Mouse (Mus musculus): ENCODE measurements around the gene Slc13a3. TPM values are rescaled to one million over a fixed set of nuclear protein-coding genes. Genes with fewer than 3 reads are reported as not detected.

The Slc13a3 gene
- polyA plus RNA-seq, 1 experiment: 0.16 TPM

DNA sequence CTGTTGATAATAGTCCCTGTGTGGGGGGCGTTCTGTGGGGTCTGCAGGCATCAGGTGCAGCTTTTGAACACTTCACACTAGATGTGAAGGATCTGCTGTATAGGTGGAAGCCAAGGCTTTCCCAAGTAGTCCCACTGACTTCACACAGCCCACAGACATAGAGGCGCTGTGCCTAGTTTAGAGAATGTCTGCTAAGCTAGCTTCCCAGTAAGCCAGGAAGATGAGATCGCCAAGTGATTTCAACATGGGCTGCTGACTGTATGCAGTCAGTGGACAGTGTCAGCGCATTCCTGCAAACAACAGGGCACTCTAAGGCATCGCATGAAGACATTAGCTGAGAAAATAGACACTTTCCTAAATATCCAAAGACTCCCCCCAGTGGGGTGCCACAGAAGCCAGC is 97.6 kb downstream of the Slc13a3 start:
- TF ChIP-seq POLR2A (IDR thresholded peaks at IDR 0.05; ENCODE audit: low read depth, low read length) (no peak), CTCF (IDR thresholded peaks at IDR 0.05; ENCODE audit: borderline replicate concordance, insufficient read depth, low read length) (no peak)
- Histone ChIP-seq H3K4me3 (ENCODE audit: insufficient read depth, low read length) (no peak overlapping the region), H3K4me1 (ENCODE audit: control insufficient read depth, insufficient read depth, low read length) (no peaks in the 10 kb centered on the region), H3K27ac (ENCODE audit: insufficient read depth, low read length) (no peak overlapping the region)

DNA sequence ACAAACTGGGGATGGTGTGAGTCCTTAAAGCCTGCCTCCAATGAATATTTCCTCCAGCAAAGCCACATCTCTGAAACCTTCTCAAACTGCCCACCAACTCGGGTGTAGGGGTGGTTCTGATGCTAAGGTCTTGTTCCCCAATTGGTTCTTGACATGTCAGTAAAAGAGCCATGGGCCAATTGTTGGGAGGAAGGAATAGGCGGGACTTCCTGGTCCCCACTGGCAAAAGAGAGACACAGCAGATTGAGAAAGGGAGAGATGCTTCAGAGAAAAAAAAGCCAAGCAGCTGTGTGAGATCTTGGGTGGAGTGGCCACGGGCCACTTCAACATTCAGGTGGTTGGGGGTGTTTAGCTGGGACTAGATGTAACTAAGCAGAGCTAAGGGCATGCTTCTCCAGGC is 102.0 kb downstream of the Slc13a3 start:
- H3K4me3 ChIP-seq (ENCODE audit: insufficient read depth, low read length): no peak overlapping the region

GRCm38 (mm10) chr2:165370348-165370747 is 102.7 kb downstream of the Slc13a3 start:
- TF ChIP-seq POLR2A (IDR thresholded peaks at IDR 0.05; ENCODE audit: low read depth, low read length): no peak
- TF ChIP-seq CTCF (IDR thresholded peaks at IDR 0.05; ENCODE audit: borderline replicate concordance, insufficient read depth, low read length): no peak
- Histone ChIP-seq H3K27ac (ENCODE audit: insufficient read depth, low read length) (no peak overlapping the region), H3K4me3 (ENCODE audit: insufficient read depth, low read length) (no peak overlapping the region), H3K4me1 (ENCODE audit: control insufficient read depth, insufficient read depth, low read length) (no peaks in the 10 kb centered on the region)

More for the DNA sequence above, 102.0 kb downstream of the Slc13a3 start:
- TF ChIP-seq POLR2A (IDR thresholded peaks at IDR 0.05; ENCODE audit: low read depth, low read length): no peak
- TF ChIP-seq CTCF (IDR thresholded peaks at IDR 0.05; ENCODE audit: borderline replicate concordance, insufficient read depth, low read length): no peak
- H3K27ac ChIP-seq (ENCODE audit: insufficient read depth, low read length): no peak overlapping the region
- H3K4me1 ChIP-seq (ENCODE audit: control insufficient read depth, insufficient read depth, low read length): no peaks in the 10 kb centered on the region

DNA sequence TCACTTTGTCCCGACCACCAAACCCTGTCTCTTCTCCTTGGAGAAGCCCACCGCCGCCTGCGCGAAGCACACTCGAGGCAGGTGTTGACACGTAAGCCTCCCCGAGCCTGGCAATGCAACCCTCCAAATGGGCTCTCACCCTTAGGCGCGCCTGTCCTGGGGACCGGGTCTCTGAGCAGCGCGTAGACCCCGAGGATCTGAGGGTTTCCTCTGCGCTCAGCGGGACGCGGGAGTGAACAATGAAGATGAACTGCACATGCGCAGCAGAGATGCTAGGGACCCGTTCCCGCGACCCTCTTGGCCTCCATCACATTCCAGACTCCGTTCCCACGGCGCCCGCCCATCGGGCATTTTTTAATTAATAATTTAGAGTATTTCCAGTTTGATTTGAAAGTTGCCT is 104.5 kb downstream of the Slc13a3 start, which contains the start of gene Zfp663:
Gene Zfp663 (minus strand): TSS at position 234 of the 400 bp plus-strand sequence.
- Histone ChIP-seq H3K4me3 (ENCODE audit: insufficient read depth, low read length) (no peak within 1 kb of the TSS), H3K27ac (ENCODE audit: insufficient read depth, low read length) (no peak within 1 kb of the TSS), H3K4me1 (ENCODE audit: control insufficient read depth, insufficient read depth, low read length) (no peaks in the 10 kb centered on the region)
- TF ChIP-seq POLR2A (IDR thresholded peaks at IDR 0.05; ENCODE audit: low read depth, low read length) (no peak), CTCF (IDR thresholded peaks at IDR 0.05; ENCODE audit: borderline replicate concordance, insufficient read depth, low read length) (no peak)

- Histone ChIP-seq H3K27ac (ENCODE audit: insufficient read depth, low read length) (no peak overlapping the region), H3K4me3 (ENCODE audit: insufficient read depth, low read length) (no peak overlapping the region), H3K4me1 (ENCODE audit: control insufficient read depth, insufficient read depth, low read length) (no peaks in the 10 kb centered on the region)
- TF ChIP-seq POLR2A (IDR thresholded peaks at IDR 0.05; ENCODE audit: low read depth, low read length): no peak
- no peak for TF ChIP-seq CTCF (IDR thresholded peaks at IDR 0.05; ENCODE audit: borderline replicate concordance, insufficient read depth, low read length)
Measured at GRCm38 (mm10) chr2:165367868-165368439, 105.1 kb downstream of the Slc13a3 start.

DNA sequence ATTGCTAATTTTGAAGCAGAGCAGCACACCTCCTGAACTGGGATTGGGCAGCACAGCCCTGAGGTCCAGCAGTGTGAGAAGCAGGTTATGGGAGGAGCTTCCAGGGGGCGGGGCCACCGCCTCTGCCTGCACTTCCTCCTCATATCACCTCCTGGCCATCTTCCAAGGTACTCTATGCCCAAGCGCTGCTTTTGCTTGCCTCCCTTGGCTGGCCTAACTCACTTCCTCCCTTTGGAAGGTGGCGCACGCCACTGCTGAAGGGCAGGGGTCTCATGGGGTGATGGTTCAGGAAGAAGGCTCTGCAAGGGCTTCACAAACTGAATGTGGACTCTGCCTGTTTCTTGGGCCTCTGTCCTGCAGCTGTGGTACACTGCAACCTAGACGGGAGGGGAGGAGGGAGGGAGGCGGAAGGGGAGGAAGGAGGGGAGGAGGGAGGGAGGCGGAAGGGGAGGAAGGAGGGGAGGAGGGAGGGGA is 105.9 kb downstream of the Slc13a3 start:
- Histone ChIP-seq H3K4me3 (ENCODE audit: insufficient read depth, low read length) (no peak overlapping the region), H3K4me1 (ENCODE audit: control insufficient read depth, insufficient read depth, low read length) (no peaks in the 10 kb centered on the region), H3K27ac (ENCODE audit: insufficient read depth, low read length) (no peak overlapping the region)
- TF ChIP-seq CTCF (IDR thresholded peaks at IDR 0.05; ENCODE audit: borderline replicate concordance, insufficient read depth, low read length) (no peak), POLR2A (IDR thresholded peaks at IDR 0.05; ENCODE audit: low read depth, low read length) (no peak)

DNA sequence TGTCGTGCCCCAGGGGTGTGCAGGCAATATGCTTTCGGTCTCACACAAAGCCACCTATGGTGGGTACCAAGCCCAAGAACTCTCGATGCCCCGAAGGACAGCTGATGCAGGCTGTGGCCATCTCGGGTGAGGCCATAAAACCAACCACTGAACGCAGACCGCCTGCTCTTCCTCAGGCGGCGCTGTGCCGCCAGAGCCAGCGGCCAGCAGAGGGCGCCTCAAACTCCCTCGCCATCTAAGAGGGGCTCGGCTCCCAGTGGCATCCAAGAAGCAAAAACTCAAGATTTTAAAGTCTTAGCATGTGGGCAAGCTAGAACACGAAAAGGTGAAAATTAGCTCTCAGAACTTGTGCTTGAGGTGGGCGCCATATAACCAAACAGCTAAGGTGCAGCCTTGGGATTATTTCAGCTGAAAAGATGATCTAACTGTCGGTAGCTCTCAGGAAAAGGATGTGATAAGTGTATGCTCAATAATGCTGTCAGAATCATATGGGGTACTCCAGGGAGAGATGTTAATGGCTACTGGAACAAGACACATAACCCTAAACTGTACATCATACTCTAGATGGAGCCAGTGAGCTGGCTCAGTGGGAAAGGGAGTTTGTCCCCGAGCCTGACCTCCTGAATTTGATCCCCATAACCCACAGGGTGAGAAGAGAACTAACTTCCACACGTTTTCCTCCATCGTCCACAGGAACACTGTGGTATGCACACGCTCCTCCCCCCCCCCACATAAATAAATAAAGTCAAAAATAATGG is 108.5 kb downstream of the Slc13a3 start:
- Histone ChIP-seq H3K4me1 (ENCODE audit: control insufficient read depth, insufficient read depth, low read length) (no peaks in the 10 kb centered on the region), H3K4me3 (ENCODE audit: insufficient read depth, low read length) (no peak overlapping the region), H3K27ac (ENCODE audit: insufficient read depth, low read length) (no peak overlapping the region)
- TF ChIP-seq CTCF (IDR thresholded peaks at IDR 0.05; ENCODE audit: borderline replicate concordance, insufficient read depth, low read length): peak; percentile 81
- no peak for TF ChIP-seq POLR2A (IDR thresholded peaks at IDR 0.05; ENCODE audit: low read depth, low read length)

DNA sequence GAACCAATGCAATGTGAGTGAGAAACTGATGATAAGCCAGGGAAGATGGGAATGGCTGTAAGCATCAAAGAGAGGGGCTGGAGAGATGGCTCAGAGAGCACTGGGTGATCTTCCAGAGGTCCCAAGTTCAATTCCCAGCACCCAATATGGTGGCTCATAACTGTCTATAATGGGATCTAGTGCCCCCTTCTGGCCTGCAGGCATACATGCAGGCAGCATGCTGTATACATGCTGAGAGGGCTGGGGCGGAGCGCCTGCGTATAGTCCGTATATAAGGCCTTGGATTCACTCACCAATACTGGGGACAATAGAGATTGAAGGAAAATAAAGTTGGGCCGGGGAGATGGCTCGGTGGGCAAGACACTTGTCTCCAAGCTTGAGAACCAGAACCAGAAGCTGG is 109.7 kb downstream of the Slc13a3 start:
- H3K4me3 ChIP-seq (ENCODE audit: insufficient read depth, low read length): no peak overlapping the region
- TF ChIP-seq CTCF (IDR thresholded peaks at IDR 0.05; ENCODE audit: borderline replicate concordance, insufficient read depth, low read length) (no peak), POLR2A (IDR thresholded peaks at IDR 0.05; ENCODE audit: low read depth, low read length) (no peak)
- H3K4me1 ChIP-seq (ENCODE audit: control insufficient read depth, insufficient read depth, low read length): no peaks in the 10 kb centered on the region
- H3K27ac ChIP-seq (ENCODE audit: insufficient read depth, low read length): no peak overlapping the region

DNA sequence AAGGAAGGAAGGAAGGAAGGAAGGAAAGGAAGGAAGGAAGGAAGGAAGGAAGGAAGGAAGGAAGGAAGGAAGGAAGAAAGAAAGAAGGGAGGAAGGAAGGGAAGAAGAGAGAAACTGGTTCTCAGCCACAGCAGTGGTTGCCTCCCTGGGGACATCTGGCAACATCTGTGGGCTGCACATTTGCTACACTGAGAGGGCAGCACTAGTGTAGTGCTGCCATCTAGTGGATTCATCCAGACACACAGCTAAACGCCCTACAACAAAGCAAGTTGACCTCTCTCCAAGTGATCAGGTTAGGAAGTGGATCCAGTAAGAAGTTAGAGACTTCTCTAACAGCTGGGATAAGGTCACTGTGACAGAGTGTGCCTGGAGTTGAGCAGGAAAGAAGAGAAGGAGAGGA is 112.2 kb downstream of the Slc13a3 start:
- H3K27ac ChIP-seq (ENCODE audit: insufficient read depth, low read length): no peak overlapping the region
- no peak overlapping the region for H3K4me3 ChIP-seq (ENCODE audit: insufficient read depth, low read length)
- H3K4me1 ChIP-seq (ENCODE audit: control insufficient read depth, insufficient read depth, low read length): no peaks in the 10 kb centered on the region
- peak; percentile 65; the same call in 1 of the 2 replicates for TF ChIP-seq CTCF (IDR thresholded peaks at IDR 0.05; ENCODE audit: borderline replicate concordance, insufficient read depth, low read length)
- TF ChIP-seq POLR2A (IDR thresholded peaks at IDR 0.05; ENCODE audit: low read depth, low read length): no peak

Other genes starting within 250 kb of the Slc13a3 start
- not detected in 2 replicates for gene Cdh22, start 238.4 kb downstream of the Slc13a3 start, polyA plus RNA-seq (2011; ENCODE audit: insufficient read length, low read depth, missing spikeins)
- gene Slc35c2, start 185.4 kb downstream of the Slc13a3 start, polyA plus RNA-seq (2011; ENCODE audit: insufficient read length, low read depth, missing spikeins): 35.8 and 40.8 TPM in 2 replicates
- 57.5 and 66.3 TPM in 2 replicates for gene Elmo2, start 146.8 kb downstream of the Slc13a3 start, polyA plus RNA-seq (2011; ENCODE audit: insufficient read length, low read depth, missing spikeins)
- gene Zfp663, start 104.5 kb downstream of the Slc13a3 start, polyA plus RNA-seq (2011; ENCODE audit: insufficient read length, low read depth, missing spikeins): not detected in 2 replicates
- 10.7 and 12.2 TPM in 2 replicates for gene Zfp334, start 85.0 kb downstream of the Slc13a3 start, polyA plus RNA-seq (2011; ENCODE audit: insufficient read length, low read depth, missing spikeins)
- gene Ocstamp, start 72.8 kb downstream of the Slc13a3 start, polyA plus RNA-seq (2011; ENCODE audit: insufficient read length, low read depth, missing spikeins): not detected in 2 replicates
- 9.0 and 12.4 TPM in 2 replicates for gene Trp53rka, start 20.1 kb upstream of the Slc13a3 start, polyA plus RNA-seq (2011; ENCODE audit: insufficient read length, low read depth, missing spikeins)
- 9.2 and 10.9 TPM in 2 replicates for gene Slc2a10, start 30.6 kb upstream of the Slc13a3 start, polyA plus RNA-seq (2011; ENCODE audit: insufficient read length, low read depth, missing spikeins)
- gene Eya2, start 121.8 kb upstream of the Slc13a3 start, polyA plus RNA-seq (2011; ENCODE audit: insufficient read length, low read depth, missing spikeins): 4.3 and 4.4 TPM in 2 replicates

Data from embryonic fibroblast, embryonic 13.5 days (primary cell).